Mouse (Mus musculus): Measurements from ENCODE around the gene Lrit2. TPM values are rescaled to one million over a fixed set of nuclear protein-coding genes. Genes with fewer than 3 reads are reported as not detected.

Lrit2 gene
- total and polyA plus RNA-seq, 3 experiments, result not detected

- TF ChIP-seq MAZ (IDR thresholded peaks at IDR 0.05; ENCODE audit: low read depth, low read length) (no peak), ZC3H11A (IDR thresholded peaks at IDR 0.05; ENCODE audit: low read depth, low read length) (no peak), UBTF (IDR thresholded peaks at IDR 0.05; ENCODE audit: borderline replicate concordance, insufficient read depth, low read depth, low read length) (no peak), ZKSCAN1 (IDR thresholded peaks at IDR 0.05; ENCODE audit: low read depth, low read length) (no peak), TCF12 (IDR thresholded peaks at IDR 0.05; ENCODE audit: low read depth, low read length) (no peak), ZNF384 (IDR thresholded peaks at IDR 0.05; ENCODE audit: low read depth, low read length) (no peak), BHLHE40 (IDR thresholded peaks at IDR 0.05; ENCODE audit: borderline replicate concordance, low read depth, low read length) (no peak), MYC (IDR thresholded peaks at IDR 0.05; ENCODE audit: low read depth, low read length) (no peak), E2F4 (IDR thresholded peaks at IDR 0.05; ENCODE audit: borderline replicate concordance, low read depth, low read length) (no peak), MEF2A (IDR thresholded peaks at IDR 0.05; ENCODE audit: extremely low read depth, insufficient replicate concordance, low read depth, low read length, poor library complexity, severe bottlenecking) (no peak)
- Histone ChIP-seq H3K4me3 (ENCODE audit: control insufficient read depth in 1 of 2, insufficient read depth in 1 of 2, low read depth in 2 of 2, low read length in 2 of 2) (no peak overlapping the region), H3K9ac (ENCODE audit: control insufficient read depth, low read depth, low read length, poor library complexity, severe bottlenecking) (no peak overlapping the region), H3K4me1 (ENCODE audit: control insufficient read depth in 1 of 2, insufficient read depth in 2 of 2, low read length in 2 of 2) (no peaks in the 10 kb centered on the region), H3K27ac (ENCODE audit: control insufficient read depth, low read depth, low read length) (no peak overlapping the region), H3K79me2 (ENCODE audit: control insufficient read depth, insufficient read depth, low read length, poor library complexity) (no peaks in the 10 kb centered on the region), H3K9me3 (replicated peaks; ENCODE audit: insufficient read depth, low read length) (no peaks in the 10 kb centered on the region), H3K27me3 (ENCODE audit: control insufficient read depth in 1 of 2, insufficient read depth in 2 of 2, low read length in 2 of 2) (no peaks in the 10 kb centered on the region), H3K36me3 (ENCODE audit: control insufficient read depth in 1 of 2, insufficient read depth in 2 of 2, low read length in 2 of 2) (no peaks in the 10 kb centered on the region)
- DNase-seq (ENCODE audit: low read depth, low spot score), result no peak
Observed at GRCm38 (mm10) chr14:37083755-37084154, 16.0 kb downstream of the Lrit2 start.

- Histone ChIP-seq H3K27ac (ENCODE audit: control insufficient read depth, low read depth, low read length) (no peak overlapping the region), H3K4me1 (ENCODE audit: control insufficient read depth in 1 of 2, insufficient read depth in 2 of 2, low read length in 2 of 2) (no peaks in the 10 kb centered on the region), H3K9ac (ENCODE audit: control insufficient read depth, low read depth, low read length, poor library complexity, severe bottlenecking) (no peak overlapping the region), H3K27me3 (ENCODE audit: control insufficient read depth in 1 of 2, insufficient read depth in 2 of 2, low read length in 2 of 2) (no peaks in the 10 kb centered on the region), H3K9me3 (replicated peaks; ENCODE audit: insufficient read depth, low read length) (no peaks in the 10 kb centered on the region), H3K4me3 (ENCODE audit: control insufficient read depth in 1 of 2, insufficient read depth in 1 of 2, low read depth in 2 of 2, low read length in 2 of 2) (no peak overlapping the region), H3K36me3 (ENCODE audit: control insufficient read depth in 1 of 2, insufficient read depth in 2 of 2, low read length in 2 of 2) (no peaks in the 10 kb centered on the region), H3K79me2 (ENCODE audit: control insufficient read depth, insufficient read depth, low read length, poor library complexity) (no peaks in the 10 kb centered on the region)
- no peak for DNase-seq (ENCODE audit: low read depth, low spot score)
- TF ChIP-seq ZC3H11A (IDR thresholded peaks at IDR 0.05; ENCODE audit: low read depth, low read length) (no peak), MEF2A (IDR thresholded peaks at IDR 0.05; ENCODE audit: extremely low read depth, insufficient replicate concordance, low read depth, low read length, poor library complexity, severe bottlenecking) (no peak), UBTF (IDR thresholded peaks at IDR 0.05; ENCODE audit: borderline replicate concordance, insufficient read depth, low read depth, low read length) (no peak), NRF1 (IDR thresholded peaks at IDR 0.05; ENCODE audit: insufficient read depth, low read depth, low read length, poor library complexity, severe bottlenecking) (no peak), MAFK (IDR thresholded peaks at IDR 0.05; ENCODE audit: borderline replicate concordance, low read depth, low read length) (no peak), KAT2A (conservative IDR thresholded peaks at IDR 0.05; ENCODE audit: low read depth, low read length) (no peak), MAZ (IDR thresholded peaks at IDR 0.05; ENCODE audit: low read depth, low read length) (no peak), USF2 (IDR thresholded peaks at IDR 0.05; ENCODE audit: borderline replicate concordance in 1 of 2, insufficient read depth in 1 of 2, low read depth in 1 of 2, low read length in 2 of 2) (no peak)
Observed at GRCm38 (mm10) chr14:37094436-37094835, 26.7 kb downstream of the Lrit2 start.

All from MEL (cell line).